Mouse (Mus musculus) right cerebral cortex, postnatal 25 days (tissue): Measurements from ENCODE around the gene Alyref.
"Not testable (repeated sequence)": the region's sequence is repeated elsewhere in the genome, so short reads cannot be mapped to it uniquely, and the experiment has no call there.

Source experiments
- DNase-seq: peaks from one replicate; pipeline ENCODE4 v3.0.0; 2022

The Alyref gene

GRCm38 (mm10) chr11:120598990-120599549 lies 905 bp upstream of the Alyref start:
- DNase-seq, result no peak

GRCm38 (mm10) chr11:120597240-120598235 lies 627 bp downstream of the Alyref start:
- DNase-seq, result no peak

GRCm38 (mm10) chr11:120588531-120588930 lies 9.6 kb downstream of the Alyref start:
- no peak for DNase-seq

GRCm38 (mm10) chr11:120583937-120584336 lies 14.2 kb downstream of the Alyref start:
- DNase-seq, result no peak

- DNase-seq, result not testable (repeated sequence)
Measured at GRCm38 (mm10) chr11:120582982-120583293, 15.2 kb downstream of the Alyref start.

- DNase-seq, result no peak
Measured at GRCm38 (mm10) chr11:120582268-120582981, 15.7 kb downstream of the Alyref start.

GRCm38 (mm10) chr11:120581490-120582267 lies 16.5 kb downstream of the Alyref start, which contains the start of gene Arhgdia:
Arhgdia (minus strand) TSS chr11:120581624.
- DNase-seq, result peak; percentile 92

GRCm38 (mm10) chr11:120580871-120581331 lies 17.3 kb downstream of the Alyref start:
- peak; percentile 50 for DNase-seq

- DNase-seq, result no peak
Measured at GRCm38 (mm10) chr11:120580190-120580589, 18.0 kb downstream of the Alyref start.

- DNase-seq, result peak; percentile 64
Measured at GRCm38 (mm10) chr11:120579316-120580107, 18.7 kb downstream of the Alyref start.

- no peak for DNase-seq
Measured at GRCm38 (mm10) chr11:120578694-120579243, 19.4 kb downstream of the Alyref start.

- DNase-seq, result no peak
Measured at GRCm38 (mm10) chr11:120578024-120578693, 20.0 kb downstream of the Alyref start.

GRCm38 (mm10) chr11:120577211-120578023 lies 20.7 kb downstream of the Alyref start:
- no peak for DNase-seq

- DNase-seq, result no peak
Measured at GRCm38 (mm10) chr11:120576365-120576981, 21.7 kb downstream of the Alyref start.

GRCm38 (mm10) chr11:120575940-120576339 lies 22.2 kb downstream of the Alyref start:
- no peak for DNase-seq

GRCm38 (mm10) chr11:120575046-120575445 lies 23.1 kb downstream of the Alyref start:
- DNase-seq, result no peak

GRCm38 (mm10) chr11:120574278-120574600 lies 23.9 kb downstream of the Alyref start:
- no peak for DNase-seq

- DNase-seq, result no peak
Measured at GRCm38 (mm10) chr11:120573585-120574277, 24.4 kb downstream of the Alyref start.
